Mouse (Mus musculus) intestine, embryonic 15.5 days (tissue): ENCODE measurements around the gene 0610040J01Rik. TPM values are rescaled to one million over a fixed set of nuclear protein-coding genes. Genes with fewer than 3 reads are reported as not detected.
A peak's percentile ranks its signal among the peaks of the same experiment; 100 is the strongest.

Experiments
- ATAC-seq: fragments of 200-750 bp; cut with Nextera tagmentation; 2 replicates; pipeline ENCODE4 v1.8.0; 2017; ENCODE audit warnings: moderate TSS enrichment, moderate library complexity
- H3K27ac ChIP-seq: fragments of 300-500 bp; sonication (generic); 2 replicates; pipeline ENCODE4 v1.5.1; 2015; ENCODE audit warnings: mild to moderate bottlenecking, inconsistent platforms
- H3K27me3 ChIP-seq: fragments of 300-500 bp; sonication (generic); replicated peaks from 2 replicates; pipeline ENCODE4 v1.6.1; 2015; ENCODE audit warnings: inconsistent platforms
- H3K36me3 ChIP-seq: fragments of 300-500 bp; sonication (generic); 2 replicates; pipeline ENCODE4 v1.6.1; 2015; ENCODE audit warnings: inconsistent platforms
- H3K4me1 ChIP-seq: fragments of 300-500 bp; sonication (generic); replicated peaks from 2 replicates; pipeline ENCODE4 v1.6.1; 2015; ENCODE audit warnings: inconsistent platforms
- H3K4me2 ChIP-seq: fragments of 300-500 bp; sonication (generic); replicated peaks from 2 replicates; pipeline ENCODE4 v1.6.1; 2015; ENCODE audit warnings: mild to moderate bottlenecking, inconsistent platforms
- H3K4me3 ChIP-seq: fragments of 300-500 bp; sonication (generic); replicated peaks from 2 replicates; pipeline ENCODE4 v1.5.1; 2015; ENCODE audit warnings: inconsistent platforms
- H3K9ac ChIP-seq: fragments of 300-500 bp; sonication (generic); 2 replicates; pipeline ENCODE4 v1.6.1; 2015; ENCODE audit warnings: inconsistent platforms
- H3K9me3 ChIP-seq: fragments of 300-500 bp; sonication (generic); 2 replicates; pipeline ENCODE4 v1.6.1; 2016; ENCODE audit warnings: inconsistent platforms
- WGBS: fragments of 180-500 bp; shearing (Covaris S2); methylation state at CpG from one replicate; pipeline ENCODE4 v1.1.7; 2015; 5-methylcytosine and 5-hydroxymethylcytosine counted together
- polyA plus RNA-seq: library from polyadenylated mRNA; unstranded; fragments of >200 nt; fragmentation: Nextera tagmentation; extraction: Ambion mirVana; gene quantifications from 2 replicates; pipeline ENCODE4 v1.2.1, GENCODE M21; 2015

0610040J01Rik gene
- 44.5 and 45.9 TPM in 2 replicates for polyA plus RNA-seq

GRCm38 (mm10) chr5:63811819-63812508 is at the start of gene 0610040J01Rik:
0610040J01Rik (plus strand) TSS chr5:63812363.
- no peaks in the 10 kb centered on the region for H3K27me3 ChIP-seq
- peak within 1 kb of the TSS; percentile 52 for H3K4me3 ChIP-seq
- no peaks in the 10 kb centered on the region for H3K36me3 ChIP-seq
- WGBS = 2% methylated on average over 42 of the region's 42 CpGs
- peak within 1 kb of the TSS; percentile 22 for H3K27ac ChIP-seq
- ATAC-seq = peak; percentile 92
- no peaks in the 10 kb centered on the region for H3K9me3 ChIP-seq
- H3K4me2 ChIP-seq = peak within 1 kb of the TSS; percentile 95
- peak within 1 kb of the TSS; percentile 51 for H3K9ac ChIP-seq
- H3K4me1 ChIP-seq = no peaks in the 10 kb centered on the region

- H3K9ac ChIP-seq = no peak overlapping the region
- no peaks in the 10 kb centered on the region for H3K27me3 ChIP-seq
- H3K4me2 ChIP-seq = no peak overlapping the region
- H3K27ac ChIP-seq = no peak overlapping the region
- H3K4me3 ChIP-seq = no peak overlapping the region
- 93% methylated on average over 4 of the region's 4 CpGs for WGBS
- no peaks in the 10 kb centered on the region for H3K4me1 ChIP-seq
- no peaks in the 10 kb centered on the region for H3K36me3 ChIP-seq
- ATAC-seq = no peak
- H3K9me3 ChIP-seq = no peaks in the 10 kb centered on the region
These were observed 46.3 kb upstream of the 0610040J01Rik start for GRCm38 (mm10) chr5:63765886-63766285.

- Histone ChIP-seq H3K4me2 (no peak overlapping the region), H3K27ac (no peak overlapping the region), H3K9me3 (no peaks in the 10 kb centered on the region), H3K27me3 (no peaks in the 10 kb centered on the region), H3K36me3 (no peaks in the 10 kb centered on the region), H3K9ac (no peak overlapping the region), H3K4me3 (no peak overlapping the region), H3K4me1 (no peaks in the 10 kb centered on the region)
- ATAC-seq = 0 out of 2 replicates have a peak, but pooled peaks have one; percentile 41
- 39% methylated on average over 6 of the region's 6 CpGs for WGBS
These were observed 45.4 kb upstream of the 0610040J01Rik start for GRCm38 (mm10) chr5:63766715-63767114.

- Histone ChIP-seq H3K27ac (no peak overlapping the region), H3K4me2 (no peak overlapping the region), H3K9me3 (no peaks in the 10 kb centered on the region), H3K4me1 (no peaks in the 10 kb centered on the region), H3K36me3 (no peaks in the 10 kb centered on the region), H3K9ac (no peak overlapping the region), H3K27me3 (no peaks in the 10 kb centered on the region), H3K4me3 (no peak overlapping the region)
- ATAC-seq = no peak
- WGBS = 68% methylated on average over 8 of the region's 8 CpGs
These were observed 44.7 kb upstream of the 0610040J01Rik start for GRCm38 (mm10) chr5:63767464-63767863.

GRCm38 (mm10) chr5:63768220-63768619 is 43.9 kb upstream of the 0610040J01Rik start:
- H3K27me3 ChIP-seq = no peaks in the 10 kb centered on the region
- H3K4me1 ChIP-seq = no peaks in the 10 kb centered on the region
- H3K4me2 ChIP-seq = no peak overlapping the region
- 75% methylated on average over 4 of the region's 4 CpGs for WGBS
- no peak for ATAC-seq
- no peak overlapping the region for H3K4me3 ChIP-seq
- no peak overlapping the region for H3K9ac ChIP-seq
- no peaks in the 10 kb centered on the region for H3K9me3 ChIP-seq
- H3K36me3 ChIP-seq = no peaks in the 10 kb centered on the region
- no peak overlapping the region for H3K27ac ChIP-seq

- WGBS = 82% methylated on average over 2 of the region's 2 CpGs
These were observed 39.2 kb upstream of the 0610040J01Rik start for GRCm38 (mm10) chr5:63772971-63773370.

GRCm38 (mm10) chr5:63773603-63774002 is 38.6 kb upstream of the 0610040J01Rik start:
- 50% methylated on average over 1 of the region's 1 CpGs for WGBS
- H3K27ac ChIP-seq = no peak overlapping the region
- H3K4me2 ChIP-seq = no peak overlapping the region
- H3K4me1 ChIP-seq = no peaks in the 10 kb centered on the region
- no peak overlapping the region for H3K4me3 ChIP-seq
- no peak overlapping the region for H3K9ac ChIP-seq
- no peaks in the 10 kb centered on the region for H3K9me3 ChIP-seq
- ATAC-seq = no peak
- H3K36me3 ChIP-seq = no peaks in the 10 kb centered on the region
- H3K27me3 ChIP-seq = no peaks in the 10 kb centered on the region

More at GRCm38 (mm10) chr5:63772971-63773370, 39.2 kb upstream of the 0610040J01Rik start:
- no peak for ATAC-seq
- Histone ChIP-seq H3K27me3 (no peaks in the 10 kb centered on the region), H3K4me1 (no peaks in the 10 kb centered on the region), H3K9ac (no peak overlapping the region), H3K4me2 (no peak overlapping the region), H3K9me3 (no peaks in the 10 kb centered on the region), H3K4me3 (no peak overlapping the region), H3K27ac (no peak overlapping the region), H3K36me3 (no peaks in the 10 kb centered on the region)

GRCm38 (mm10) chr5:63788156-63788826 is 23.9 kb upstream of the 0610040J01Rik start:
- H3K27ac ChIP-seq = no peak overlapping the region
- no peaks in the 10 kb centered on the region for H3K9me3 ChIP-seq
- no peaks in the 10 kb centered on the region for H3K4me1 ChIP-seq
- 78% methylated on average over 10 of the region's 10 CpGs for WGBS
- H3K27me3 ChIP-seq = no peaks in the 10 kb centered on the region
- H3K4me3 ChIP-seq = no peak overlapping the region
- 0 out of 2 replicates have a peak, but pooled peaks have one; percentile 45 for ATAC-seq
- no peak overlapping the region for H3K9ac ChIP-seq
- no peak overlapping the region for H3K4me2 ChIP-seq
- H3K36me3 ChIP-seq = no peaks in the 10 kb centered on the region

- WGBS = under 1% methylated on average over 26 of the region's 26 CpGs
- H3K36me3 ChIP-seq = no peaks in the 10 kb centered on the region
These were observed 324 bp downstream of the 0610040J01Rik start for GRCm38 (mm10) chr5:63812509-63812865.

GRCm38 (mm10) chr5:63816643-63817042 is 4.5 kb downstream of the 0610040J01Rik start:
- peak; percentile 70 for ATAC-seq
- Histone ChIP-seq H3K4me1 (0 out of 2 replicates have a peak, but pooled peaks cover 8% of the 10 kb centered on the region), H3K4me2 (no peak overlapping the region), H3K27me3 (no peaks in the 10 kb centered on the region), H3K27ac (no peak overlapping the region), H3K9me3 (no peaks in the 10 kb centered on the region), H3K9ac (no peak overlapping the region), H3K4me3 (no peak overlapping the region), H3K36me3 (no peaks in the 10 kb centered on the region)
- WGBS = 64% methylated on average over 7 of the region's 7 CpGs

More at GRCm38 (mm10) chr5:63812509-63812865, 324 bp downstream of the 0610040J01Rik start:
- Histone ChIP-seq H3K27me3 (no peaks in the 10 kb centered on the region), H3K4me3 (peak overlapping the region; percentile 52), H3K9me3 (no peaks in the 10 kb centered on the region), H3K4me2 (peak overlapping the region; percentile 95), H3K9ac (peak overlapping the region; percentile 51), H3K4me1 (0 out of 2 replicates have a peak, but pooled peaks cover 2% of the 10 kb centered on the region), H3K27ac (peak overlapping the region; percentile 22)
- ATAC-seq = no peak

- 54% methylated on average over 5 of the region's 5 CpGs for WGBS
- H3K4me2 ChIP-seq = no peak overlapping the region
- peak; percentile 34 for ATAC-seq
- H3K9ac ChIP-seq = no peak overlapping the region
- H3K36me3 ChIP-seq = no peaks in the 10 kb centered on the region
- H3K27ac ChIP-seq = 0 out of 2 replicates have a peak overlapping the region, but pooled peaks have one; percentile 54
- no peaks in the 10 kb centered on the region for H3K9me3 ChIP-seq
- H3K4me1 ChIP-seq = 0 out of 2 replicates have a peak, but pooled peaks cover 12% of the 10 kb centered on the region
- H3K4me3 ChIP-seq = no peak overlapping the region
- H3K27me3 ChIP-seq = no peaks in the 10 kb centered on the region
These were observed 5.1 kb downstream of the 0610040J01Rik start for GRCm38 (mm10) chr5:63817270-63817669.

GRCm38 (mm10) chr5:63818975-63819374 is 6.8 kb downstream of the 0610040J01Rik start:
- H3K4me1 ChIP-seq = 0 out of 2 replicates have a peak, but pooled peaks cover 15% of the 10 kb centered on the region
- 0 out of 2 replicates have a peak overlapping the region, but pooled peaks have one; percentile 60 for H3K27ac ChIP-seq
- no peaks in the 10 kb centered on the region for H3K27me3 ChIP-seq
- no peak overlapping the region for H3K9ac ChIP-seq
- no peak overlapping the region for H3K4me3 ChIP-seq
- H3K9me3 ChIP-seq = no peaks in the 10 kb centered on the region
- WGBS = 20% methylated on average over 4 of the region's 4 CpGs
- H3K4me2 ChIP-seq = no peak overlapping the region
- ATAC-seq = no peak
- H3K36me3 ChIP-seq = no peaks in the 10 kb centered on the region
